Mouse (Mus musculus): ENCODE data around the gene Adamts2.
A peak's percentile ranks its signal among the peaks of the same experiment; 100 is the strongest.

The Adamts2 gene

DNA sequence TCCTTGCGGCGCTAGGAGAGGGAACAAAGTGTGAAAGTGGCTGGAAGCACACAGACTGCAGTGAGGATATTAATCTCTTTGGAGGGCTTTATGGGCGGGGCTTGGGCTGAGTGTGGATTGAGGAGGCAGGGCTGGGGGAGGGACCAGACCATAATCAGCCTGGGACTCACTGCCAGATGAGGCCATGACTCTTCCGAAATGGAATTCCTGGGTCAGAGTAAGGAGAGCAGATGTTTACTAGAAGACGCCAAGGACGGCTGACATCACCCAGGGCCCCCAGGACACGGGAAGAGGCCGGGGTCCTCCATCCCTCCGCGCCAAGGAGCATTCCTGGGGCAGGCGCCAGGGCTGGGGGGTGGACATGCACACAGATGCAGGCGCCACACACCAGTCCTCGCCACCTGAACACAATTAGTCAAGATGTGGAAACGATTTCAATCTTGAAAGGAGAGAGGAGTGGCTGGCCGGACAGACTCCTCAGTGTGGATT is 20.4 kb downstream of the Adamts2 start:
- no peak for DNase-seq (ENCODE audit: low spot score in 2 of 2)

DNA sequence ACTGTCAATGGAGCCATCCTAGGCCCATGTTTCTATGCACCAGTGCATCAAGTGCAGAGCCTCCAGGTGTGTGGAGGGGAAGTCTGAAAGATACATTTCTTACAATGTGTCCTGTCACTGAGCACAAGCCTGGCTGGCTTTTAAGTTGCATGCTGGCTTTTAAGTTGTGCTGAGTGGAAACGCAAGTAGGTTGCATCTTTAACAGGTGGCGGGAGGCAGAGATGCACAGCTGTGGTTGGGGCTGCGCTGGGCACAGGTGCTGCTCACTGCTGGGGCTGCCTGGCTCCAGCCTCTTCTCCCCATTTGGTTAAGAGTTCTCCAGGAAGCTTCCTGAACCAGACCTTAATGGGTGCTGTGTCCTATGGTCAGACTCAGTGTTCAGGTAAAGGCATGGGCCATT is 21.9 kb downstream of the Adamts2 start:
- DNase-seq (ENCODE audit: low spot score in 2 of 2): no peak

DNA sequence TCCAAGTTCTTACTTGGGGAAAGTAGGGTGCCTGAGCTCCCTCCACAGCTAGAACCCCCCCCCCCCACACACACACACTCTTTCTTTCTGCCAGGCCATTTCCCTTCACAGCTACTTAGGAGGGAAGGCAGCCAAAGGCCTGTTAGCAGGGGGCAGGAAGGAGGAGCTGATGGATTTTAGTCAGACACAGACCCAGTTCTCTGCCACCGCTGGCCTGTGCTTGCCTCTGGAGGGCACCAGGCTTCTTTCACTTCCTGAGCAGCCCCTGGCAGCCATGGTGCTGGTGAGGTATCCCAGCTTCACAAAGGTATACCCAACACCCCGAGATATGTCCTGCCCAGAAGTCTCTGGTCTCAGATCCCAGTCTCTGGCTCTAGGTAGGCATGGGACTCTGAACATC is 22.4 kb downstream of the Adamts2 start:
- no peak for DNase-seq (ENCODE audit: low spot score in 2 of 2)

DNA sequence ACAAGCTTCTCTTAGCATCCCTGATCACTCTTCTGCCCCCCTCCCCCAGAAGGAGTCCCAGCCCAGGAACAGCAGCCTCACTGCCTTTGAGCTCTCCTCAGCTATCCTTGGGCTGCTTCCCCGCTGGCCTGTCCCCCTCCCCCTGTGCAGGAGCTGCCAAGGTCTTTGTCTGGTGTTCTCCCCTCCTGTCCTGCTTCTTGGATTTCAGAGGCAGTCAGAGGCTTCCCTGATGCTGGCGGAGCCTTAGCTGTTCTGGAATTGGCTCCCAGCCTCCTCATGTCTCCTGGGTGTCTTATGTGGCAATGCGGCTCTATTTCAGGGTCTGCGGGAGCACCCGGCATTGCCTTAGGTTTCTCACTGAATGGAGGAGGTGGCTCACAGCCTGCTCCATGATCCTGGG is 22.8 kb downstream of the Adamts2 start:
- DNase-seq (ENCODE audit: low spot score in 2 of 2): no peak

DNA sequence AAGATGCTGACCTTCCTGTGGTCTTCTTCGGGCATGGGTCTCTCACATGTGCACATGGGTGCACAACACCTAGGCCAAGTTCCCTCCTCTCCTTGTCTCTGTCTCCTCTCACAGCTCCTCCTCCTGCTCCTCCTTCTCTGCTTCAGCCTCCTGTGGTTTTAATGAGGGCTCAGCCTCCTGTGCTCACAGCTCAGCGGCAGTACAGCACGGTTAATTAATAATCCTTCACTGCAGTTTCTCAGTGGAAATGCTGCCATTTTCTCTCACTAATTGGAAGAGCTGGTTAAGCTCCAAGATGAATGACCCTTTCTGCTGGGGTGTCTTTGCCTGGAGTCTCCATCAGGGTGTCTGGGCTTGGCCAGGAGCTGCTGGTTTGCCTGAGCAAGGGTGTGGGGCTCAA is 27.0 kb downstream of the Adamts2 start:
- DNase-seq (ENCODE audit: low spot score in 2 of 2): no peak

DNA sequence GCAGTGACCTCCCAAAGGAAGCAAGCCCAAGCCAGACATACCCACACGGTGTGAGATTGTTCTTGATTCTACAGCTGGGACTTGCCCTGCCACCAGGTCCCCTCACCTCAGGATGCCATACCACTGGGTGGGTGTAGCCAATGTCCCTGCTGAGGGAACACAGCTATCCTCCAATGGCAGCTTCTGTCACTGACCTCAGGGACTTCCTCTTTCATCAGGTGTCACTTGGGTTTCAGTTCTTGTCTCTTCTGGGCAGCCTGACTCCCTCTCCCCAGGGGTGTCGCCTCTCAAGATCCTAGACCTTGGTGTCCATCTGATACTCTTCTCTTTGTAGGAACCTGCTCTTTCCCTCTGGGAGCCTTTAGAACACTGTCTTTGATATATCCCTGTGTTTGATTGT is 28.6 kb downstream of the Adamts2 start:
- no peak for DNase-seq (ENCODE audit: low spot score in 2 of 2)

DNA sequence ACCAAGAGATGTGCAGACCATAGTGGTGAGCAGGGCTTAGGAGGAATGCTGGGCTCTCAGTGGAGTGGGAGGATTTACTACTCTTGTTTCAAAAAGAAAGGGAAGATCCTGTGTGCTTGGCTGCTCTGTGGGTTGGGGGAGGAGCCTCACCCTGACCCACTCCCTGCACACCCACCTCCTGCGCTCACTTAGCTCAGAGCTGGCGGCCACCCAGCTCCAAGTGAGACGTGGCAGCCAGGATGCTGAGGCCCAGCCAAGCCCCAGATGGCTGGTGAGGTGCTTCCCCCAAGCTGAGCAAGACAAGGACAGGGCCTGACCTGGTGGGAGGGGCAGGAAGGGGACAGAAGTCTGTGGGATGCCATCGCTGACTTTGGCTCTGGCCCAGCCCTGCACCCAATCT is 30.4 kb downstream of the Adamts2 start:
- peak; percentile 59 to 62 for DNase-seq (ENCODE audit: low spot score in 2 of 2)

DNA sequence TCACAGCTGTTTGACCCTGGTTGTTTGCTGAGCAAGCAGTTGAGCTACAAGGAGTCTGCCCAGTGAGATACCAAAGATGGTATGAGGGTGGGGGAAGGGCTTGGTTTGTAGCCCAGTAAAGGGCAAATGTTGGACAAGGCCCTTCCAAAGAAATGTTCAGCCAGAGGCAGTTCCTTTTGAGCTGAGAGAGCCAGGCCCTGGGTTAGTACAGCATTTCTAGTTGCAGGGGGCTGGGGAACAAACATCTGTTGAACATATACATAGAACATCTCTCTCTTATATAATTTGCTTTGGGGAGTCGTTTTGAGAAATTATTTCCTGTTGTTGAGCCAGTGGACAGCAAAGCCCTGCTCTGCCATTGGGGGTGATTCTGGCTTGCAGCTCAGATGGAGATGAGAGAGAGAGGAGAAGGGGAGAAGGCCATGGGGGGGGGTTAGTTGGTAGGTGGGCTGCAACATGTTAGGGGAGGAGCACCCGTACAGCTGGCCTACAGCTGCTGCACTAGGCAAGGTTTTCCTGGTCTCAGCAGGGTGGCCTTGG is 33.2 kb downstream of the Adamts2 start:
- DNase-seq (ENCODE audit: low spot score in 2 of 2): no peak

DNA sequence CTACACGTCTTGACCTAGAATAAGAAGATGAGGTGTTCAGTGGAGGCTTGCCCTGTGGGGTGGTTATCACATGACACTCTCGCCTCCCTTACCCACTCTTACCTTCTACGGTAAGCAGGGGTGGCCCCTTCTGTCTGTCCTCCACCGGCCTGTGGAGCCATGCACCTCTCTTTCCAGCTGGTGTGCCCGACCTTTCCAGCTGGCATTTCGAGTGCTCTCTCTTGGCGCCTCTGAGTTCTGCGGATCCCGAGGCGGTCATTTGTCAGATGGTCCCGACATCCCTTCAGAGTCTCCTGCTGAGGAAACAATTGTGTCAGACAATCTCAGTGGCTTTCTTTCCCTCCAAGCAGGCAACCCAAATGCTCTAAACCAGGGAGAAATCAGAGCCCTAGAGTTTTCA is 35.1 kb downstream of the Adamts2 start:
- DNase-seq (ENCODE audit: low spot score in 2 of 2): no peak

DNA sequence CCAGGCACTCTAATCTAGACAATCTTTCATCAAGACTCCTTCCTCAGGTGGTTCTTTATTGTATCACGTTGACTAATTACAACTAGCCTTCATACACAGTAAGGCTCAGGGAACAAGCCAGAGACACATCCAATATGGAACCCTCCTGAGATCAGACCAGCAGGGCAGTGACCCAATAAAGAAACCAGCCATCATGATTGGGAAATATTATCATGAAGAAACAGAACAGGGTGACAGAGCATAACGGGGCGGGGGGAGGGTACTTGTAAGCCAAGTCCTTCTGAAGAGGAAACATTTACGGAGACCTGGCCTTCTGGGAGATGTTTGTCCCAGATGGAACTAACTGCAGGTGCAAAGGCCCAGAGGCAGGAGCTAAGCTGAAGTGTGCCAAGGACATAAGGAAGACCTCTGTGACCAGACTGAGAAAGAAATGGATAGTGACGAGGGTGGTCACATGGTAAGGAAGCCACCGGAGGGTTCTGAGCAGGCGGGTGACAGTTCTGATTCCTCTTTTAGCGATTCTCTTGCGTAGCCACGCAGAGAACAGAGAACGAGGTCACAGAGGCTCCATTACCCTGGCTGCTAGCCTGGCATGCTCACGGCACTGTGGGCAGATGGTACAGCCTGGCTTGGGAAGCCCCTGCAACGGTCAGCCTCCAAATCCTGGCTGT is 36.4 kb downstream of the Adamts2 start:
- DNase-seq (ENCODE audit: low spot score in 2 of 2): no peak

DNA sequence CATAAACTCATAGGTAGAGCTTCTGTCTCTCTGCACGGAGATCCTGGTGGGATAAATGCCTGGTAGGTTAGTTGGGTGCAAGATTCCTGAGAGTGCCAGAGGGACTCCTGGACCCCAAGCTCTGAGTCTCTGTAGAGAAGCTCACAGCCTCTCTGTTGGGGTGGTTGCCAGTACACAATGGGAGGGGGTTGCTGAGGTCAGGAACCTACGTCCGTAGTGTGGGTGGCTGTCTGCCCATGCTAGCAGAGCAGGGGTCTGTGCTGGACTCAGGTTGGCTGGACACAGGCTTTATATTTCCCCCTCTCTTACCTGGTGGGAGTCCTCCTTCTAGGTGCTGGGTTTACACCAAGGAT is 37.0 kb downstream of the Adamts2 start:
- DNase-seq (ENCODE audit: low spot score in 2 of 2): no peak

DNA sequence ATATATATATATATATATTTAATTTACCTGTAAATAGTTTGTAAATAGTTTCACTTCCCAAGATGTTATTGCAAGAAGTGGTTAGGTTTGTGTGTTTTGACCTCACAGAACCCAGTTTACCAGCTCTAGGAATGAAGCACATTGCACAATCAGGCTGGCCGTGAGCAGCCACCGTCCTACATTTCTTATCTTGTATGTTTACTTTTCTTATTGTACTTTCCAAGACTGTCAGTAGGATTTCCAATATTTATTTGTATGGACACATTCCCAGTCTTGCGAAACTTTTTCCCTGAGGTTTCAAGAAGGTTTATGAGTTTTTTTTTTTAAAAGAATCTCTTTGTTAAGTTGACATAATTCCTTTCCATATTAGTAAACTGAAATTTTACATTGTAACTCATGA is 40.7 kb downstream of the Adamts2 start:
- no peak for DNase-seq (ENCODE audit: low spot score in 2 of 2)

DNA sequence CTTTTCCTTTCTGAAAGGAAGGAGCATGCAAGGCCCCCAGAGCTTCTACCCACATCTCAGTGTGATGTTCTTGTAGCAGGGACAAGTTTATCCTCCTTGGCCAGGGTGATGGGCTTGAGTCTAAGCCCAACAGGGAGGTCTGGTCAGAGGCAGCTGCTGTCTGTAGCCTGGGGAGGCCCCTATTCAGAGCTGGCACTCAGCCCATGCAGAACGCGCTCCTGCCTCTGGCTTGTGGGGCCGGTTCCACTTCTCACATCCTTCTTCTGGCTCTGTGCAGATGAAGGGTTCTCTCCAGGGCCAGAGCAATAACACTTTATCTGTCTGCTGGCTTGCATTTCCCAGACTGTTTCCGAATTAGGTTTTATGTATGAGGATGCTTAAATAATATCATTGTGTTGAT is 44.3 kb downstream of the Adamts2 start:
- no peak for DNase-seq (ENCODE audit: low spot score in 2 of 2)

DNA sequence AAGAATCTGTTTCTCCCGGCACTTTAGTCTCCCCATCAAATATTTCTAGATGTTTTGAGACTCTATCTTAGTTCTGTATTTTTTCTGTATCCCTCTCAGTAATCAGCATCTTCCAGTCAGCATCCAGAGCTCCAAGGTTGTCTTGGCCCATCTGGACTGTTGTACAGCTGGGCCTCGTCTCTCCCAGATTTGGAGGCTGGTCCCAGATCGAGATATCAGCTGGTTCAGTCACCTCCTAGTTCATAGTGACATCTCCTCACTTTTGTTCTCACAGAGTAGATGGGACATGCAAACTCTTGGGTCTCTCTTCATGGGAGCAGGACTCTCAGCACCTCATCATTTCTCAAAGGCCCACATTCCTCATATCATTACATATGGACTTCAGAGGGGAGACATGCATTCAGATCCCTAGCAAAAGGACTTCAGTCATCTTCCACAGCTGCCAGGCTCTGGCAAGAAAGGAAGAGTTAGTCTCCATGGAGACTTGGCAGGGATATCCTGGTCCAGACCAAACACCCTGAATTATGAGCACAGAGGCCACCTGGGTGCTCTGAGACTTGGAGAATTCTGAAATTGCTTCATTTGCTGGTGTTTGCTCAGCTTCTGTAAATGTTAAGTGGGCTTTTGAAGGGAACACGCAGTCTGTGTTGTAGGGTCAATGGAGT is 46.4 kb downstream of the Adamts2 start:
- DNase-seq (ENCODE audit: low spot score in 2 of 2): no peak

DNA sequence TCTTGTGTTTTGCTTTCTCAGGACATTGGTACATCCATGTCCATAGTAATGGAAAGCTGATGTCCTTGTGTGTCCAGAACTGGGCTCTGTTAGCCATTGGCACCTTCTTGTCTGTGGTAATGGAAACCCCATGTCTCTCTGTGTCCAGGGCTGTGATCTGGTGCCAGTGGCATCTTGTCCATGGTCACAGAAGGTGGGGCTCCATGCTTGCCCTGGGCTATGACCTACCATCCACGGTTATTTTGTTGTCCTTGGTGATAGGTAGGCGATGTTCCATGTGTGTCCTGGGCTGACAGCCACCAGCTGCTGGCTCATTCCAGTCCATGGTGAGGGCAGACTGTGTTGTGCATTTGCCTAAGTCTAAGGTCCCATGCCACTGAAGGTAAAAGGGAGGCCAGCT is 48.2 kb downstream of the Adamts2 start:
- no peak for DNase-seq (ENCODE audit: low spot score in 2 of 2)

DNA sequence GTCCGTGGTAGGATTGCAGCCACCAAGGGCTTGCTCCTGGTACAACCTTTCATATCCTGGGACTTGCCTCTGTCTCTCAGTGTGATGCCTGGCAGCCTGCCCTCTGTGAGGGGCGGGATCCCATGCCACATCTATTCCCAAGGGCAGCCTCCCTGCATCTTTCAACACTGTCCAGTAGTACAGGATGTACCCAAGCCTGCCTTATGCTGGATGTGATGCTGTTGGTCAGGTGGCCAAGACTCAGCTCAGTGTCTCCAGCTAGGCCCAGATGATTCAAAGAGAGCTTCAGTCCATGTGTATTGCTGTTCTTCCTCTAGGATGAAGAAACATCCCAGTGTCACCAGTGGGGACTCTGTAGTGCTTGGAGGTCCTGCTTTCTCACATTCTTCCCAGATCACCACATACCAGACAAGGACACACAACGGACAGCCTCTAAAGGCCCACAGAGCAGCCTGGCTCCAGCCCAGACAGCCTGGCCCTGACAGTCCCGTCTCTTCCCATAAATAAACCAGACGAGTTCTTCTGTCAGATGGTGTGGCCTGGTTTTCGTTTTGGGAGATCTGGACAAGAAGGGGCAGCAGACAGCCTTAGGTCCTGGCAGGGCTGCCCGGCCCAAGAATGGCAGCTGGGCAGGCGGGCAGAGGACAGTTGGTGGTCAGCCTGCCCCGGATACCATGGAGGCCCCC is 52.0 kb downstream of the Adamts2 start:
- DNase-seq (ENCODE audit: low spot score in 2 of 2): no peak

DNA sequence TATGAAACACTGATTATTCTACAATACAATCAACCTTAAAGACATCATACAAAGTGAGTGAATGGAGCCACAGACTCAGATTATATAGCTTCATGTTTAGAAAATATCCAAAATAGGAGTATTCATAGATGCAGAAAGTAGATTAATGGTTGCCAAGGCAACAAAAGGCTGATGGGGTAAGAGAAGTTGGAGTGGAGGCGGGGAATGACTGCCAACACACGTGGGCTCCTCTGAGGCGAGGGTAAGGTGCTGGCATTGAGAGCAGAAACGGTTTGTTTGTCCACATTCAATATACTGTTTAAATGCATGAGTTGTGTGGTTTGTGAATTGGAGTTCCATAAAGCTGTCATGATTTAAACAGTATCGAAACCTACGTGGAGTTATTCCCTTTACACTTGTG is 56.9 kb downstream of the Adamts2 start:
- no peak for DNase-seq (ENCODE audit: low spot score in 2 of 2)

DNA sequence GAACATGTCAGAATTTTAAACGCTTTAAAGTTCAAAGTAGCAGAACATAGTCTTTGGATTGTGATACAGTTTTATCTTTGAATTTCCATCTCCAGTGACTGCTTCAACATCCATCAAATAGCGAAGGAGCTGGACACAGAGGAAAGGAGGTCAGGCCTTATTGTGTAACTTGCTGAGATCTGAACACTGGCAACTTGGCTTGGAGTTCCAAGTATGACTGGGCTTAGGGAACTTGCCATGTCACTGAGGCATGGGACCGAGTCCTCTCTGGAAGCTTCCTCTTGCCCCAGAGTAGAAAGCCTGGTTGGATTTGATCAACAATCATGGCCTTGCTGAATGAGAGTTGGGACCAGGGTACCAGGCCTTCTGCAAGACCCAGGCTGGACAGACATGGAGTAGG is 60.3 kb downstream of the Adamts2 start:
- no peak for DNase-seq (ENCODE audit: low spot score in 2 of 2)

DNA sequence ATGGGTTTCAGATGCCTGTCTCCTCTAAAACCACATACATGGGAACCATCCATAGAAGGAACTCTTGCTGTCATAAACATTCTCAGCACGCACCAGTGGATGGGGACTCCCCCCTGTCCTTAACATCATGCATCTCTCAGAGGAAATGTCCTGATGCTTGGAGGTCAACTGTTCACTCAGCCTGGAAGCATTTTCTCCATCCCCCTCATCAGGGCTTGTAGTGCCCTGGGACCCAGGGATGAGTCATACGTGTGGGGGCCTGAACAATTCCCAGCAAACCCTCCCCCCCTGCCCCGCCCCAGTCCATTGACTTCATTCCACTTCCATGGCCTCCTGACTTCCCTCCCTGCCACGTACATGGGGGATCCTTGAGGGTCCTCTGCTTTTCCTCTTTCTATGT is 62.9 kb downstream of the Adamts2 start:
- DNase-seq (ENCODE audit: low spot score in 2 of 2): no peak

DNA sequence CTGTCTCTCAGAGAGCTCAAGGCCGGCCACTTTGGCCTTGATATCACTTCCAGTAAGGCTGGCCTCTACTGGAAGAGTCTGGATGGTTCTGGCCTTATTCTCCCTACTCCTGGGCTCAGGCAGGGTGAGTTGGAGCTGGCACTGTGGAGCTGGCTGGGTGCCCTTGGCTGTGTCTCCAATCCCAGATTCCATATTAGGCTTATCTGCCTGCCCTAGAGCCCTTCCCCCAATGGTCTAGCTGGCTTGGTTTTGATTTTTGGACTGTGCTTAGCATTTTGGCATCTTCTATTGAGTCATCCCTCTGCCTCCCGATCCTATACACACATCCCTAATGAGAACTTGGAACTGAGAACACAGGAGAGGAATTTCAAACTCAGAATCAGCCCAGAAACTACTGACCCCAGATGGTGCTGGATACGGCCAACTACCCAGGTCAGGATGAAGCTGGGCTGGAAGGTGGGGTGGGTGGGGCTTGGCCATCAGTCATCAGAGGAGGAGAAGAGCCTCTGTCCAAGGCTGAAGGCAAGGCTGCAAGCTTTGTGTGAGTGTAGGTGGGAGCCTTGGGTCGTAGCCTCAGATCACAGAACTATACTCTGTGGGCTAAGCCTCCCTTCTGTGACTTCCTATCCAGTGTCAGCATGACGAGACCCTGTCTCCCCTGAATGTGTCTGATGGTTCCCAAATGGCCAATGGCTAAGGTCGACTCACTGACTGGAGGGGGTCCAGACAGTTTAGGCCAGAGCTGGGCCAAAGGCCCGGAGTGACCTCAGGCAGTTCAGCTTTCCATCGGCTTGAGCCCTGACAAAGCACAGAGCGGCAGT is 67.9 kb downstream of the Adamts2 start:
- DNase-seq (ENCODE audit: low spot score in 2 of 2): peak; percentile 18 to 19

DNA sequence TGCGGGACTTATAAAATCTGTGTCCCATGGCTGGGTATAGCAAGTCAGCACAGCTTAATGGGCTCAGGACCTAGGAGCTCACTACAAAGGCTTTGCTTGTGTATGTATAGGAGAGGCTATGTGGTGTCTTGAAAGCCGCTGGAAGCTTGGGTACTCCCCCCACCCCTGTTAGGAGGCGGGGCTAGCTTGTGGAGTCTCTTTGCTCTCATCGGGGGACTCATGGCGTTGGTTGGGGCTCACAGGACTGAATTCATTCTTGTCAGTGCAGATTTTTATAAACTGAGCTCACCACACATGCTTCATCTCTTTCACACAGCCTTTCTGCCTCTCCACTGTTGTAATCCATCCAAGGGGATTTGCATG is 68.5 kb downstream of the Adamts2 start:
- no peak for DNase-seq (ENCODE audit: low spot score in 2 of 2)

DNA sequence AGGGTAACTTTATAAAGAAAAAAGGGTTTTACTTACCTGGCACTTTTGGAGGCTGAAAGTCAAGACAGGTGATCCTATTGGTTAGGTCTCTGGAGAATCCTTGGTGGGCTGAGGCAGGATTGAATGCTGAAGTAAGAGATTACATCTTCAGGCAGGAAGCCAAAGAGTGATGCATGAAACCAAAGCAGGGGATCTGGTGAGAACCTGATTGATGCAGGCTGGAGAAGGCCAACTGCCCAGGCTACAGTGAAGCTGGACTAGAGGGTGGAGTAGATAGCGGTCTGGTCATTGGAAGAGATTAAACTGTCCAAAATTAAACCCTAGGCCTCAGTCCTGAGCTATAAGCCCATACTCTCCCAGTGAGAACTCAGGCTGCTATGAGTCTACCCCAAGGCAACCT is 69.0 kb downstream of the Adamts2 start:
- DNase-seq (ENCODE audit: low spot score in 2 of 2): no peak

Measured in frontal cortex, postnatal 36 days (tissue).